Mouse (Mus musculus): Measurements from ENCODE around the gene Fez2.

Fez2 gene

GRCm38 (mm10) chr17:78368481-78368880 is 49.5 kb downstream of the Fez2 start:
- no peak for DNase-seq (ENCODE audit: extremely low read depth, low read depth, low spot score)

GRCm38 (mm10) chr17:78366070-78366469 is 51.9 kb downstream of the Fez2 start:
- no peak for DNase-seq (ENCODE audit: extremely low read depth, low read depth, low spot score)

- no peak for DNase-seq (ENCODE audit: extremely low read depth, low read depth, low spot score)
Observed at GRCm38 (mm10) chr17:78364555-78365302, 53.2 kb downstream of the Fez2 start.

GRCm38 (mm10) chr17:78361939-78362728 is 55.8 kb downstream of the Fez2 start:
- DNase-seq (ENCODE audit: extremely low read depth, low read depth, low spot score) = no peak

- DNase-seq (ENCODE audit: extremely low read depth, low read depth, low spot score) = no peak
Observed at GRCm38 (mm10) chr17:78358251-78358726, 59.7 kb downstream of the Fez2 start.

GRCm38 (mm10) chr17:78357753-78358152 is 60.2 kb downstream of the Fez2 start:
- no peak for DNase-seq (ENCODE audit: extremely low read depth, low read depth, low spot score)

GRCm38 (mm10) chr17:78355611-78356010 is 62.3 kb downstream of the Fez2 start:
- no peak for DNase-seq (ENCODE audit: extremely low read depth, low read depth, low spot score)

- no peak for DNase-seq (ENCODE audit: extremely low read depth, low read depth, low spot score)
Observed at GRCm38 (mm10) chr17:78354871-78355270, 63.1 kb downstream of the Fez2 start.

GRCm38 (mm10) chr17:78354411-78354810 is 63.5 kb downstream of the Fez2 start:
- DNase-seq (ENCODE audit: extremely low read depth, low read depth, low spot score) = no peak

GRCm38 (mm10) chr17:78352500-78352855 is 65.5 kb downstream of the Fez2 start:
- no peak for DNase-seq (ENCODE audit: extremely low read depth, low read depth, low spot score)

GRCm38 (mm10) chr17:78351676-78352499 is 66.1 kb downstream of the Fez2 start:
- DNase-seq (ENCODE audit: extremely low read depth, low read depth, low spot score) = no peak

GRCm38 (mm10) chr17:78347111-78347801 is 70.7 kb downstream of the Fez2 start:
- no peak for DNase-seq (ENCODE audit: extremely low read depth, low read depth, low spot score)

GRCm38 (mm10) chr17:78343688-78344087 is 74.3 kb downstream of the Fez2 start:
- no peak for DNase-seq (ENCODE audit: extremely low read depth, low read depth, low spot score)

GRCm38 (mm10) chr17:78335250-78335649 is 82.7 kb downstream of the Fez2 start:
- DNase-seq (ENCODE audit: extremely low read depth, low read depth, low spot score) = no peak

GRCm38 (mm10) chr17:78333275-78333674 is 84.7 kb downstream of the Fez2 start:
- DNase-seq (ENCODE audit: extremely low read depth, low read depth, low spot score) = no peak

- no peak for DNase-seq (ENCODE audit: extremely low read depth, low read depth, low spot score)
Observed at GRCm38 (mm10) chr17:78331438-78331837, 86.5 kb downstream of the Fez2 start.

- no peak for DNase-seq (ENCODE audit: extremely low read depth, low read depth, low spot score)
Observed at GRCm38 (mm10) chr17:78328287-78328686, 89.7 kb downstream of the Fez2 start.

GRCm38 (mm10) chr17:78327187-78327586 is 90.8 kb downstream of the Fez2 start:
- DNase-seq (ENCODE audit: extremely low read depth, low read depth, low spot score) = no peak

GRCm38 (mm10) chr17:78326381-78326780 is 91.6 kb downstream of the Fez2 start:
- DNase-seq (ENCODE audit: extremely low read depth, low read depth, low spot score) = no peak

- DNase-seq (ENCODE audit: extremely low read depth, low read depth, low spot score) = no peak
Observed at GRCm38 (mm10) chr17:78325761-78326332, 92.1 kb downstream of the Fez2 start.

Measured in fat pad, adult 2 months (tissue).